Mouse (Mus musculus) lung, postnatal 0 days (tissue): Measurements from ENCODE around the gene Gas2l1.

ENCODE experiments used
- CTCF ChIP-seq: IDR thresholded peaks from 2 replicates; pipeline ENCODE4 v1.5.1; 2016; ENCODE audit warnings: antibody characterized with exemption, mild to moderate bottlenecking
- EP300 ChIP-seq: IDR thresholded peaks from 2 replicates; pipeline ENCODE4 v1.6.1; 2016; ENCODE audit warnings: antibody characterized with exemption, mild to moderate bottlenecking, control low read depth

DNA sequence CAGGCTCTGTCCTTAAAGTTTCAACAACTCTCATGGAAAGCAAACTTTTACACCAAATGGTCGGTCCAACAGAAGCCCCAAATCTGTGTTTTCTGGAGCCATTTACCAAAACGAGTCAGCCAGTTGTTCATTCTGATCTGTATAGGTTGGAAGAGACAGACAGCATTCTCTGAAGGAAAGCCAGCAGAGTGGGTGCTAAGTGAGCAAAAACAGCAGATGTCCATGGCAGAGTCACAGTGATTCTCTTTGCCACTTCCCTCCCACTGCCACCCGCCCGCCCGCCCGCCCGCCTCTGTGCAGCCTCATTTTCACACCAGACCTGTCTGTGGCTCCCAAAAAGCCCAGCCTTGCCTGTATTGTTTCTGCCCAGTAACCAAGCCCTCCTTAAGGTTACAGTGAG is 36.9 kb downstream of the Gas2l1 start:
- TF ChIP-seq CTCF: no peak
- TF ChIP-seq EP300: no peak
